Mouse (Mus musculus) intestine, embryonic 14.5 days (tissue): ENCODE results near the gene N4bp3. TPM values are rescaled to one million over a fixed set of nuclear protein-coding genes. Genes with fewer than 3 reads are reported as not detected.
"Not testable (repeated sequence)": the region's sequence is repeated elsewhere in the genome, so short reads cannot be mapped to it uniquely, and the experiment has no call there.

Source experiments
- ATAC-seq: fragments of 200-750 bp; cut with Nextera tagmentation; replicated peaks from 2 replicates; pipeline ENCODE4 v1.8.0; 2017; ENCODE audit warnings: low read depth, moderate number of reproducible peaks, moderate TSS enrichment, moderate library complexity; ENCODE audit not compliant: low FRiP score, low TSS enrichment
- DNase-seq: peaks from one replicate; pipeline ENCODE4 v3.0.0-alpha.2; 2018; ENCODE audit warnings: low spot score
- H3K27ac ChIP-seq: fragments of 300-500 bp; sonication (generic); 2 replicates; pipeline ENCODE4 v1.5.1; 2014; ENCODE audit warnings: low read depth, mild to moderate bottlenecking, control low read depth
- H3K27me3 ChIP-seq: fragments of 300-500 bp; sonication (generic); replicated peaks from 2 replicates; pipeline ENCODE4 v1.6.1; 2014; ENCODE audit warnings: low read length, control low read depth; ENCODE audit not compliant: control insufficient read depth, insufficient read depth
- H3K36me3 ChIP-seq: fragments of 300-500 bp; sonication (generic); 2 replicates; pipeline ENCODE4 v1.6.1; 2014; ENCODE audit warnings: low read length, control low read depth; ENCODE audit not compliant: control insufficient read depth, insufficient read depth
- H3K4me1 ChIP-seq: fragments of 300-500 bp; sonication (generic); replicated peaks from 2 replicates; pipeline ENCODE4 v1.6.1; 2014; ENCODE audit warnings: low read length, control low read depth, mixed read lengths; ENCODE audit not compliant: control insufficient read depth, insufficient read depth
- H3K4me2 ChIP-seq: fragments of 300-500 bp; sonication (generic); 2 replicates; pipeline ENCODE4 v1.6.1; 2014; ENCODE audit warnings: low read length
- H3K4me3 ChIP-seq: fragments of 300-500 bp; sonication (generic); 2 replicates; pipeline ENCODE4 v1.5.1; 2014; ENCODE audit warnings: low read depth, low read length, control low read depth, mixed read lengths
- H3K9ac ChIP-seq: fragments of 300-500 bp; sonication (generic); 2 replicates; pipeline ENCODE4 v1.6.1; 2014; ENCODE audit warnings: mild to moderate bottlenecking, low read length
- H3K9me3 ChIP-seq: fragments of 300-500 bp; sonication (generic); 2 replicates; pipeline ENCODE4 v1.6.1; 2016; ENCODE audit warnings: low read length, control low read depth; ENCODE audit not compliant: control insufficient read depth
- WGBS: fragments of 180-500 bp; shearing (Covaris S2); extraction: QIAGEN DNeasy Blood & Tissue Kit; methylation state at CpG from one replicate; pipeline ENCODE4 v1.1.7; 2014; 5-methylcytosine and 5-hydroxymethylcytosine counted together
- polyA plus RNA-seq: library from polyadenylated mRNA; unstranded; fragments of >200 nt; fragmentation: Nextera tagmentation; extraction: Ambion mirVana; gene quantifications from 2 replicates; pipeline ENCODE4 v1.2.1, GENCODE M21; 2014

N4bp3 gene
- polyA plus RNA-seq, 1 experiment from 2014 or later, result 17.3 TPM

DNA sequence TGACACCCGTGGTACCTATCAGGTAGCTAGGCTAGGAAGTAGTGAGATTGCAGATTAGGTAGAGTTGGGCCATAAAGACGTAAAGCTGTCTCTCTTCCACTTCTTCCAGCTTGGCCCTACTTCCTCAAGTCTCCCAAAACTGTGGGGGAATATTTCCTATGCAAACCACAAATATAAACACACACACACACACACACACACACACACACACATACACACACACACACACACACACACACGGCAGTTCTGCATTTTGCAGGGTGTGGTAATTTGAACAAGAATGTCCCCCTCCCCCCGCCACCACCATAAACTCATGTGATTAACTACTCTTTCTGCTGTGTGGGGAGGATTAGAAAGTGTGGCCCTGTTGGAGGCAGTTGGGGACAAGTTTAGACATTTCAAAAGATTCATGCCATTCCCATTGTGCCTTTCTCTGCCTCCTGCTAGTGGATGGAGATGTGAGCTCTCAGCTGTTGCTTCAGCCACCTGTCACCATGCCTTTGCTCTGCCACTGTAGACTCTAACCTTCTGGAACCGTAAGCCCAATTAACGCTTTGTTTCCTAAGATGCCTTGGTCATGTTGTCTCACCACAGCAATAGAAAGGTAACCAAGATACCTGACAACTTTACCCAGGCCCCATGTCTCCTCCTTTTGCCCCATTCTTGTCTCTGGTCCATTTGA, 27.2 kb upstream of the N4bp3 start:
- no peaks in the 10 kb centered on the region for H3K4me1 ChIP-seq
- H3K27ac ChIP-seq, result no peak overlapping the region
- WGBS, result 62% methylated on average over 6 of the region's 6 CpGs
- H3K4me2 ChIP-seq, result no peak overlapping the region
- H3K27me3 ChIP-seq, result no peaks in the 10 kb centered on the region
- no peaks in the 10 kb centered on the region for H3K36me3 ChIP-seq
- no peak overlapping the region for H3K4me3 ChIP-seq
- H3K9ac ChIP-seq, result no peak overlapping the region
- no peaks in the 10 kb centered on the region for H3K9me3 ChIP-seq
- DNase-seq, result no peak
- no peak for ATAC-seq

DNA sequence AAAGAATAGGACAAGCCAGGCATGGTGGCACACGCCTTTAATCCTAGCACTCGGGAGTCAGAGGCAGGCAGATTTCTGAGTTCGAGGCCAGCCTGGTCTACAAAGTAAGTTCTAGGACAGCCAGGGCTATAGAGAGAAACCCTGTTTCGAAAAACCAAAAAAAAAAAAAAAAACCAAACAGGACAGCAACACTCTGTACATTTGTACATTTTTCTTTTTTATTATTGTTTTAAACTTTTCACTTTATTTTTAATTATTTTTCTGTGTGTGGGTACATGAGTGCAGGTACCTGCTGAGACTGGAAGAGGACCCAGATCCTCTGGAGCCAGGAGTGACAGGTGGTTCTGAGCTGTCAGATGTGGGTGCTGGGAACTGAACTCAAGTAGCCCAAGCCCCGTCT, 24.7 kb upstream of the N4bp3 start:
- H3K27me3 ChIP-seq, result no peaks in the 10 kb centered on the region
- ATAC-seq (no peak), DNase-seq (no peak)
- H3K4me2 ChIP-seq, result no peak overlapping the region
- no peaks in the 10 kb centered on the region for H3K36me3 ChIP-seq
- 77% methylated on average over 5 of the region's 5 CpGs for WGBS
- H3K4me3 ChIP-seq, result no peak overlapping the region
- H3K9me3 ChIP-seq, result no peaks in the 10 kb centered on the region
- no peak overlapping the region for H3K9ac ChIP-seq
- H3K27ac ChIP-seq, result no peak overlapping the region
- no peaks in the 10 kb centered on the region for H3K4me1 ChIP-seq

DNA sequence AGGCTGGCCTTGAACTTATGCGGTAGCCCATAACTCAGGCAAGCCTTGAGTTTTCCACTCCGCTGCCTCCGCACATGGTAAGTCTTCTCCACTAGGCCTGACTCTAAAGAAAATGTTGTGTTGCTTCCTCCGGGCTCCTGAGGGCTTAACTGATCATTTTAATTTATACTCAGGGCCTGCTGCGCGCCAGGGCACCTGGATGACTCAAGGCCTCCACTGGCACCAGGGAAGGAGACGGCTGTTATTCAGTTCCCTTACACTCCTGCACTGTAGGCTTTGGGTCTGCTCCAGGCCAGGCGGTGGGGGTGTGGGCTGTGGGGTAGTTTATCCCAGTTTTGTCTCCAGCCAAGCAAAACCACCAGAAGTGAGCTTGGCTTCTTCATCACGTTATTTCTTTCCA, 22.6 kb upstream of the N4bp3 start:
- no peak overlapping the region for H3K4me3 ChIP-seq
- H3K9ac ChIP-seq, result no peak overlapping the region
- no peak overlapping the region for H3K4me2 ChIP-seq
- DNase-seq (no peak), ATAC-seq (no peak)
- H3K27ac ChIP-seq, result no peak overlapping the region
- no peaks in the 10 kb centered on the region for H3K4me1 ChIP-seq
- H3K36me3 ChIP-seq, result no peaks in the 10 kb centered on the region
- 80% methylated on average over 9 of the region's 9 CpGs for WGBS
- H3K27me3 ChIP-seq, result no peaks in the 10 kb centered on the region
- no peaks in the 10 kb centered on the region for H3K9me3 ChIP-seq

DNA sequence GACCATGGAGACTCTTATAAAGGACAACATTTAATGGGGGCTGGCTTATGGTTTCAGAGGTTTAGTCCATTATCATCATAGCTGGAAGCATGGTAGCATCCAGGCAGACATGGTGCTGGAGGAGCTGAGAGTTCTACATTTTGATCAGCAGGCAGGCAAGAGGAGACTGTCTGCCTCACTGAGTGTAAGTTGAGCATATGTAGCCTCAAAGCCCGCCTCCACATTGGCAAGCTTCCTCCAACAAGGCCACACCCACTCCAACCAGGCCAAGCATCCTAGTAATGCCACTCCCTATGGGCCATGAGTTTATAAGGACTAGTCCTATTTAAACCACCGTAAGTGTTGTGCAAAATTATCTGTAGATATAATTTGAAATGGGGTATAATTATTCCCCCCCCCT, 20.7 kb upstream of the N4bp3 start:
- no peak overlapping the region for H3K4me3 ChIP-seq
- DNase-seq, result no peak
- no peak overlapping the region for H3K27ac ChIP-seq
- no peaks in the 10 kb centered on the region for H3K27me3 ChIP-seq
- H3K36me3 ChIP-seq, result no peaks in the 10 kb centered on the region
- ATAC-seq, result no peak
- WGBS, result 82% methylated on average over 2 of the region's 2 CpGs
- H3K9me3 ChIP-seq, result no peaks in the 10 kb centered on the region
- no peak overlapping the region for H3K4me2 ChIP-seq
- no peaks in the 10 kb centered on the region for H3K4me1 ChIP-seq
- no peak overlapping the region for H3K9ac ChIP-seq

DNA sequence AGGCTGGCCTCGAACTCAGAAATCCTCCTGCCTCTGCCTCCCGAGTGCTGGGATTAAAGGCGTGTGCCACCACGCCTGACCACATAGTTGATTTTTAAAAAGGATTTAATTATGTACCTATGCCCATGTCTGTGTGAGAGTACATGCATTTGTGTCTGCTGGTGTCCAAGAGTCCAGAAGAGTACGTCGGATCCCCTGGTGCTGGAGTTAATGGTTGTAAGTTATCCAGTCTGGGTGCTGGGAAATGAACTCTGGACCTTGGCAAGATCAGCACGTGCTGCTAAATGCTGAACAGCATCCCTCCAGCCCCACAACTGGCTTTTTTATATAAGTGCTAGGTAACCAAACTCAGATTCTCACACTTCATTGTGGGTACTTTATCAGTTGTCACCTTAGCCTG, 20.2 kb upstream of the N4bp3 start:
- Histone ChIP-seq H3K27ac (no peak overlapping the region), H3K9ac (no peak overlapping the region), H3K4me3 (no peak overlapping the region), H3K36me3 (no peaks in the 10 kb centered on the region), H3K9me3 (no peaks in the 10 kb centered on the region), H3K4me1 (no peaks in the 10 kb centered on the region), H3K27me3 (no peaks in the 10 kb centered on the region), H3K4me2 (no peak overlapping the region)
- DNase-seq (no peak), ATAC-seq (no peak)
- 93% methylated on average over 7 of the region's 7 CpGs for WGBS

DNA sequence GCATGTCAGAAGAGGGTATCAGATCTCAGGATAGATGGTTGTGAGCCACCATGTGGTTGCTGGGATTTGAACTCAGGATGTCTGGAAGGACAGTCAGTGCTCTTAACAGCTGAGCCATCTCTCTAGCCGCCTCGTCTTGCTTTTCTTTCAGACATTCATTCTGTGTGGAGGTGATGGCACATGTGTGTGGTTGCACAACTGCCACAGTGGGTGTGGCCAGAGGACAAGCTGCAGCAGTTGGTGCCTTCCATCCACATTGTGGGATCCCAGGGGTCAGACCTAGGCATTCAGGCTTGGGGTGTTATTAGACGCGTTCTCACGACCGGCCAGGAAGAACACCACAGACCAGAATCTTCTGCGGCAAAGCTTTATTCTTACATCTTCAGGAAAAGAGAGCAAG, 14.1 kb upstream of the N4bp3 start:
- not testable (repeated sequence) for DNase-seq, H3K4me2 ChIP-seq
- WGBS, result 92% methylated on average over 7 of the region's 7 CpGs

DNA sequence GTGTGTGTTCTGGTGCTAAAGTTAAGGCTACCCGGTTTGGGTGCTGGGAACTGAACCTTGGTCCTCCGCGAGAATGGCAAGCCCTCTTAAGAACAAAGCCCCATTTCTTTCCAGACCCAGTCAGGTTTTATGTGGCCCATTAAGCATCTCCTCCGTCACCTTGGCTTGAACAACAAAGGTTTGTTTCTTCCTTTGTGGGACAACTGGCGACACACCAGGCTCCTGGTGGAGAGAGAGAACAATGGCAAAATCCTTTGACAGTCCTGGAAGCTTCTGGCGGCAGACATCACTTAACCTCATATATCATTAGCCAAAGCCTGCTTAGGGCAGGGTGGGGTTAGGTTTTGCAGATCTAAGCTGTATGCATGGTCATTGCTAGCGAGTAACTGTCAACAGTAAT, 12.0 kb upstream of the N4bp3 start:
- Histone ChIP-seq H3K27me3 (no peaks in the 10 kb centered on the region), H3K4me3 (no peak overlapping the region), H3K9me3 (no peaks in the 10 kb centered on the region), H3K36me3 (no peaks in the 10 kb centered on the region), H3K27ac (no peak overlapping the region), H3K4me2 (no peak overlapping the region), H3K4me1 (no peaks in the 10 kb centered on the region), H3K9ac (no peak overlapping the region)
- DNase-seq, result no peak
- no peak for ATAC-seq
- 75% methylated on average over 7 of the region's 7 CpGs for WGBS

More for the DNA sequence above, 14.1 kb upstream of the N4bp3 start:
- H3K9me3 ChIP-seq, H3K9ac ChIP-seq, H3K27ac ChIP-seq, H3K4me1 ChIP-seq, H3K36me3 ChIP-seq, H3K27me3 ChIP-seq, H3K4me3 ChIP-seq, ATAC-seq: not testable (repeated sequence)

- Histone ChIP-seq H3K4me2 (no peak overlapping the region), H3K9ac (no peak overlapping the region), H3K36me3 (no peaks in the 10 kb centered on the region), H3K9me3 (no peaks in the 10 kb centered on the region), H3K4me3 (no peak overlapping the region), H3K4me1 (no peaks in the 10 kb centered on the region), H3K27ac (no peak overlapping the region), H3K27me3 (no peaks in the 10 kb centered on the region)
- DNase-seq (no peak), ATAC-seq (no peak)
- WGBS, result 85% methylated on average over 16 of the region's 16 CpGs
These were observed 11.3 kb upstream of the N4bp3 start for GRCm38 (mm10) chr11:51661867-51662365.

DNA sequence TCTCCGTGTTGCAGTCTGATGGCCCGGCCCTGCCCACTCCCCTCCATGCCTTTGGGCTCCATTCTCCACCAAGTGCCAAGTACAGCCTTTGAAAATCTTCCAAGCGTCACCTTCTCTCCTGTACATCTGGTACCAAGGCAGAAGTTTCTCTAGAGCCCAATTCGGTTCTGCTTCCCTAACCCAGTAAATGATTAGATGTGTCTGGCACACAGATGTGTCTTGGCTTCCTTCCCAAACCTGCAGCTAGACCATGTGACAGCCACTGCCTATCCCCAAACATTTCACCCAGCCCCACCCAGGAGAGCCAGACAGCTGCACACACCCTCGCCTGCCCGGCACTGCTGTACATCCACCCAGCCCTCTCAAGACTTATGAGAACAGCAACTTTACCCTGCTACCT, 8.1 kb upstream of the N4bp3 start:
- ATAC-seq, result 0 out of 2 replicates have a peak, but pooled peaks have one; percentile 40
- H3K4me2 ChIP-seq, result no peak overlapping the region
- 49% methylated on average over 6 of the region's 6 CpGs for WGBS
- no peaks in the 10 kb centered on the region for H3K36me3 ChIP-seq
- H3K27me3 ChIP-seq, result no peaks in the 10 kb centered on the region
- H3K4me1 ChIP-seq, result no peaks in the 10 kb centered on the region
- H3K4me3 ChIP-seq, result no peak overlapping the region
- H3K27ac ChIP-seq, result no peak overlapping the region
- no peaks in the 10 kb centered on the region for H3K9me3 ChIP-seq
- no peak for DNase-seq
- H3K9ac ChIP-seq, result no peak overlapping the region
